ENCODE assay signal across 8 mouse cellular contexts in the genomic region with DNA sequence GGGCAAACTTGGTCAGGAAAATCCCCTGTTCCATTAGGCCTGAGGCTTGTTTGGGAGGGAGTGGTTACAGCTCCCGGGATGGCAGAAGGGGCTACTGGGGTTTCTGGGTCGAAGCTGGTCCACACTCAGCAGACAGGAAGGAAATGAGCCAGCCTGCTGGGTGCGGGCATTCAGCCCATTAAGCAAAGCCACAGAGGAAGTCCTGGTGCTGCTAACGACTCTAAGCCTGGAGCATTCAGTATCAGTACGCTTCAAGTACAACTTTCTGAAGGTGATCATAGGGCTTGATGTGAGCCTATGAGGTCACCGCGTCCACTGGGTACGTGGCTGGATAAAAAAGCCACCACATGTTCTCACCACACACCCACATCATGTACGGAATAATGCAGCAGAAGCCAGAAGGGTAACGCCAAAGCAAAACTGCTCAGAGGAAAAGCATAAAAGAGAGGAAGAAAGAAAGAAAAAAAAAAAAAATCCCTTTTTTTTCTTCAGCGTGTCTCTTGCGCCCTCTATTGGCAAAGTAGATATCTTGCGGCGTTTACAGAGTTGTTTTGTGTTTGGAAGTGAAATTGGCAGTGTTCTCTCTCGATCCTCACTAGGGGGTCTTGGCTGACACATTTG.
DNase-seq lines count a peak whose midpoint lies in the region; ATAC-seq lines count a peak whose summit lies in the region.

No protein-coding gene starts in this region.

- no peaks in the 10 kb centered on the region for H3K36me3 ChIP-seq in intestine, embryonic 16.5 days (ENCODE audit: control insufficient read depth, insufficient read depth, low read length)

- H3K4me2 ChIP-seq in intestine, embryonic 16.5 days (ENCODE audit: low read depth, low read length), result peak overlapping the region; percentile 58

- H3K4me3 ChIP-seq in intestine, embryonic 16.5 days (ENCODE audit: low read length), result peak overlapping the region; percentile 36

- no peaks in the 10 kb centered on the region for H3K9me3 ChIP-seq in intestine, embryonic 16.5 days (ENCODE audit: control insufficient read depth, low read length)

- H3K27ac ChIP-seq in intestine, embryonic 16.5 days (ENCODE audit: low read length), result no peak overlapping the region

- peak overlapping the region; percentile 55 for H3K9ac ChIP-seq in intestine, embryonic 16.5 days (ENCODE audit: low read depth, low read length)

- WGBS in intestine, embryonic 16.5 days, result 16% methylated on average over 15 of the region's 15 CpGs

- peak; percentile 7 for DNase-seq in ovary, postnatal 10 days (ENCODE audit: low spot score)
- no peak for DNase-seq in ovary, adult 18-20 months (ENCODE audit: low spot score)
- DNase-seq in cerebellum, adult 9-10 months, result peak; percentile 8
- DNase-seq in frontal cortex, postnatal 10 days (ENCODE audit: low spot score in 2 of 2), result peak; percentile 27 to 30
- DNase-seq in liver, result peak; percentile 4
- peak; percentile 11 to 29 for DNase-seq in natural killer cell, adult 2 months (ENCODE audit: low spot score in 2 of 2)
- peak; percentile 24 for DNase-seq in thymus, postnatal 14 days

- peak; percentile 16; the same call in 1 of the 2 replicates for ATAC-seq in intestine, embryonic 16.5 days

- H3K4me1 ChIP-seq in intestine, embryonic 16.5 days (ENCODE audit: control insufficient read depth, insufficient read depth, low read length), result 0 out of 2 replicates have a peak, but pooled peaks cover 3% of the 10 kb centered on the region

- no peaks in the 10 kb centered on the region for H3K27me3 ChIP-seq in intestine, embryonic 16.5 days (replicated peaks; ENCODE audit: control insufficient read depth, insufficient read depth, low read length)
